Mouse (Mus musculus): ENCODE measurements around the gene Rbfox2.

GRCm38 (mm10) chr15:77298564-77298963 is 8.2 kb downstream of the Rbfox2 start:
- TF ChIP-seq CTCF (IDR thresholded peaks at IDR 0.05; ENCODE audit: low read depth, low read length) = no peak
- no peak for TF ChIP-seq POLR2A (IDR thresholded peaks at IDR 0.05; ENCODE audit: extremely low read depth, insufficient read depth, low read length)

Measured in liver, adult 2 months (tissue).